Mouse (Mus musculus): Measurements from ENCODE around the gene Tdpoz5.
"Not testable (repeated sequence)": the region's sequence is repeated elsewhere in the genome, so short reads cannot be mapped to it uniquely, and the experiment has no call there.

Gene Tdpoz5

DNA sequence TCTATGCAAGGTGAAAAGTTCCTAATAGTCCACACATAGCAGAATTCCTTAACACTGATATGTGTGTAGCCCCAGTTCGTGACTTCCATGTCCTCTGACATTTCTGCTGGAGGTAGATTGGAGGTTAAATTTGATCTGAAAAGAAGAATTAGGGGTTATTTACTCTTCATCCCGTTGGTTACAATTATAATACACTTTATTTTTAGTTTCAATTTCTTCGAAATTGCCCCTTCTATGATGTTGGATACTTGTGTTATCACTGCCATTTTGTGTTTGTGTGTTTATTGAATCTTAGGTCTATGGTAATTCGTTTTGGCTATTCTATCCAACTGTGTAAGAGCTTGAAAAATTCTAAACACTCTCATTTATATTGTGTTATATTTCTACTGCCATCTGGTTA, at the start of gene Tdpoz5:
Tdpoz5 (minus strand) TSS at position 101 of the 400 bp plus-strand sequence.
- not testable (repeated sequence) for DNase-seq

DNA sequence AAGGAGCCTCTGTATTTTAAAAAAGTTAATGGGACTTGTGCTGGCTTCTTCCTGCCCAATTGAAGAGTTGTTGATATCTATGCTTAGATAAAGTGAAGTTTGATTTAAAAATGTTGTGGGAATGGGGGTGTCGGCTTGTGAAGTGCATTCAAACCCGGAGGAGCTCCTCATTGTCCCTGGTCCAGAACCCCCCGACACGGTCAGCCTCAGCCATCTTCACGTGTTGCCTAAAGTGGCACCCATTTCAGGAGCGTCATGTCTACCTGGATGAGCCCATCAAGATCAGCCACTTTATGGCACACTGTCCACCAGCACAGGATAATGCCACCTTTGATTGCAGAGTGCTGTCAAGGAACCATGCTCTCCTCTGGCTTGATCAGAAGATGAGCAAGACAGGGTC, 7.8 kb upstream of the Tdpoz5 start:
- DNase-seq, result not testable (repeated sequence)

DNA sequence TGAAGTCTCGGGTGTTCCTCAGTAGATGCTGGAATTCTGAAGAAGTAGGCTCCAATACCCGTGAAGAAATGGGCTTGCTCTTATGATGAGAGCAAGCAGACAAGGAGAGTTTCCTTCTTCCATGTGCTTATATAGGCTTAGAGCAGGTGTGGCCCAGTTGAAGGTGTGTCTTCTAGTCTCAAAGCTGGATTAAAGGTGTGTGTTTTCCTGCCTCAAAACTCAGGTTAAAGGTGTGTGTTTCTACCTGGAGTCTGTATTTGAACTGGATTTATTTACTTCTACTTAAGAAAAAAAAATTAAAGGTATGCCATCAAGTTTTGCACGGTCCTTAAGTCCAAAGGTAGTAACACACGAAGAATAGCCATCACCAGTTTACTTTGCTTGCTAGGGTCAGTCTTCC, 17.7 kb downstream of the Tdpoz5 start, which contains the start of gene Gm9117:
Gm9117 (minus strand) TSS at position 101 of the 400 bp plus-strand sequence.
- DNase-seq, result not testable (repeated sequence)

DNA sequence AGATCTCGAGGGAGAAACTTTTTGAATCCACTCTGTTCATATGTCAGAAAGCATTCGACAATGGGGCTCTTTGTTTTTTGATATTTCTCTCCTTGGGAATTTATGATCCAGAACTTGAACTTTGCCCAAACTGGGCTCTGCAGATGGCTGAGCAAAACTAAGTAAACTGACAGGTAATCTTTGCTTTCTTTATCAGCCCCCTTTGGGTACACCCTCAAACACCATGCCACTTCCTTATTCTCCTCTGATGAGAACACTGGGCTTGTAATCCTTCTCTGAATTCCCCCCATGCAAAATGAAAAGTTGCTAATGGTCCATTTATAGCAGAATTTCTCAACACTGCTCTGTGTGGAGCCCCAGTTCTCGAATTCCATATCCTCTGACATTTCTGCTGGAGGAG, 22.7 kb downstream of the Tdpoz5 start:
- not testable (repeated sequence) for DNase-seq

Data from cerebellum, adult 8-10 months (tissue).